Mouse (Mus musculus) lung, postnatal 0 days (tissue): ENCODE data around the gene Ptpn23.

Experiments
- CTCF ChIP-seq: IDR thresholded peaks from 2 replicates; pipeline ENCODE4 v1.5.1; 2016; ENCODE audit warnings: antibody characterized with exemption, mild to moderate bottlenecking
- EP300 ChIP-seq: IDR thresholded peaks from 2 replicates; pipeline ENCODE4 v1.6.1; 2016; ENCODE audit warnings: antibody characterized with exemption, mild to moderate bottlenecking, control low read depth

DNA sequence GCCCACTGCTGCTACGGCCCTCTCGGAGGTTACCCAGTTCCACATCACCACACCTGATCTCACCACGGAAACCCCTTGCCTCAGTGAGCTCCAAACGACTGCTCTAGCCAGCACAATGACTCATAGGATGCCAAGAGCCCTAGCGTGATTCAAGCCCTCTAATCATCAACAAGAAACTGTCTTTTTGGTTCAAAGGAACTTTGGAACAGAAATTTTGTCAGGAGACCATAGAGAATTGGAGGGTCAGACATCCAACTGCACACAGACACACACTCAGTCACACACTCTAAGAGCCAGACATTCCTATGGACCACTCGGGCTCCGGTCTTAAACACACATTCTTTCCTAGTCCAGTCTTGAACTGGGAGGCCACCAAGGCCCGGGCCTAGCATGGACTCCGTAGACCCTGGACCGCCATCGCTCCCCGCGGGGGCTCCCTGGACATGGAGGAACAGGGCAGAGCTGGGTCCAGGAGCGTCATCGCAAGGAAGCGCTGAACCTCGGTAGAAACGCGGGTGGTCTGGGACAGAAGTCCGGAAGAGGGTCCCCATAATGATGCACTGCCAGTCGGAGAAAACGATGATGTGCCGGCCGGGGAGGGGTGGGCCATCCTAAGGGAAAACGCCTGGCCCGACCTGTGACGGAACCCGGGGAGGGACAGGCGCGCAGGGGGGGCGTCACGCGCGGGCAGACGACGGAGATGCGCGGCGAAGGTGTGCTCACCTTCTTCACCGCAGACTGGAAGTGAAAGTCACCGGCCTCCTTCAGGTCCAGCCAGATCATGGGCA is 508 bp downstream of the Ptpn23 start:
- no peak for TF ChIP-seq CTCF
- TF ChIP-seq EP300: no peak
